Mouse (Mus musculus): ENCODE data around the gene Dtx3. TPM values are rescaled to one million over a fixed set of nuclear protein-coding genes. Genes with fewer than 3 reads are reported as not detected.

Dtx3 gene
- polyA plus RNA-seq, 1 experiment from 2014 or later: 158 TPM

DNA sequence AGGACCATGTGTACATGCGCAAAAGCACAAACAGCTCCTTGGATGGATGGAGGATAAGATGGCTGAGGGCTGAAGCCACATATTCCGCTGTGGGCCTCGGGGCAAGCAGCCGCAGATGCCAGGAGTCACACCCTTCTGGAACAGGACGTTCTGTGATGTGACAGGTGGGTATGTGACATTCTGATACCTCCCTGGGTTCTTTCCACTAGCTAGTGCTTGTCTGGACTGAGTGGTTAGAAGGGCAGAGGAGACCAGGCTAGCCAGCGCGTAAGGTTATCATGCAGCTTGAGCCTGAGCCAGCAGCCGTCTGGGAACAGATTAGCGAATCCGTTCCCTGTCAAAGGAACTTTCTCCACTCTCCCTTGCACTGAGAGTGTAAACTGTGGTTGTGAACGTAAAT is 54.6 kb downstream of the Dtx3 start:
- no peaks in the 10 kb centered on the region for H3K4me1 ChIP-seq (replicated peaks; ENCODE audit: control insufficient read depth, insufficient read depth, low read length)
- ATAC-seq (ENCODE audit: low FRiP score) (no peak), DNase-seq (ENCODE audit: low spot score) (no peak)
- H3K4me2 ChIP-seq (replicated peaks; ENCODE audit: low read depth, low read length): no peak overlapping the region
- H3K27ac ChIP-seq (ENCODE audit: low read depth, low read length): no peak overlapping the region
- no peak overlapping the region for H3K9ac ChIP-seq (ENCODE audit: low read depth, low read length)
- H3K9me3 ChIP-seq (ENCODE audit: control insufficient read depth, low read length): no peaks in the 10 kb centered on the region
- WGBS: 86% methylated on average over 11 of the region's 11 CpGs
- no peak overlapping the region for H3K4me3 ChIP-seq (ENCODE audit: low read depth, low read length)
- no peaks in the 10 kb centered on the region for H3K27me3 ChIP-seq (ENCODE audit: control insufficient read depth, insufficient read depth, low read length)
- no peaks in the 10 kb centered on the region for H3K36me3 ChIP-seq (ENCODE audit: control insufficient read depth, insufficient read depth, low read length)

Other genes with a start within 250 kb of the Dtx3 start
- gene Ctdsp2, start 217.0 kb downstream of the Dtx3 start, polyA plus RNA-seq (2014; fragmentation: Nextera tagmentation; extraction: Ambion mirVana): 38.7 and 40.3 TPM in 2 replicates
- 0.29 and 1.7 TPM in 2 replicates for gene Avil, start 195.0 kb downstream of the Dtx3 start, polyA plus RNA-seq (2014; fragmentation: Nextera tagmentation; extraction: Ambion mirVana)
- 75.6 and 78.7 TPM in 2 replicates for gene Tsfm, start 164.9 kb downstream of the Dtx3 start, polyA plus RNA-seq (2014; fragmentation: Nextera tagmentation; extraction: Ambion mirVana)
- gene Mettl1, start 154.3 kb downstream of the Dtx3 start, polyA plus RNA-seq (2014; fragmentation: Nextera tagmentation; extraction: Ambion mirVana): 32.4 and 36.7 TPM in 2 replicates
- gene Eef1akmt3, start 154.2 kb downstream of the Dtx3 start, polyA plus RNA-seq (2014; fragmentation: Nextera tagmentation; extraction: Ambion mirVana): 0.08 and 0.15 TPM in 2 replicates
- gene Cyp27b1, start 147.5 kb downstream of the Dtx3 start, polyA plus RNA-seq (2014; fragmentation: Nextera tagmentation; extraction: Ambion mirVana): 0.11 and 0.20 TPM in 2 replicates
- 3.6 and 4.2 TPM in 2 replicates for gene March9, start 135.5 kb downstream of the Dtx3 start, polyA plus RNA-seq (2014; fragmentation: Nextera tagmentation; extraction: Ambion mirVana)
- 2,639 and 2,665 TPM in 2 replicates for gene Cdk4, start 132.2 kb downstream of the Dtx3 start, polyA plus RNA-seq (2014; fragmentation: Nextera tagmentation; extraction: Ambion mirVana)
- 111 and 140 TPM in 2 replicates for gene Tspan31, start 125.5 kb downstream of the Dtx3 start, polyA plus RNA-seq (2014; fragmentation: Nextera tagmentation; extraction: Ambion mirVana)
- gene Agap2, start 120.4 kb downstream of the Dtx3 start, polyA plus RNA-seq (2014; fragmentation: Nextera tagmentation; extraction: Ambion mirVana): 0.68 and 1.2 TPM in 2 replicates
- 40.3 and 46.6 TPM in 2 replicates for gene Os9, start 74.6 kb downstream of the Dtx3 start, polyA plus RNA-seq (2014; fragmentation: Nextera tagmentation; extraction: Ambion mirVana)
- gene B4galnt1, start 30.5 kb downstream of the Dtx3 start, polyA plus RNA-seq (2014; fragmentation: Nextera tagmentation; extraction: Ambion mirVana): 10.4 and 12.4 TPM in 2 replicates
- 0.73 and 0.96 TPM in 2 replicates for gene Slc26a10, start 15.1 kb downstream of the Dtx3 start, polyA plus RNA-seq (2014; fragmentation: Nextera tagmentation; extraction: Ambion mirVana)
- 30.1 and 32.0 TPM in 2 replicates for gene Arhgef25, start 5.6 kb downstream of the Dtx3 start, polyA plus RNA-seq (2014; fragmentation: Nextera tagmentation; extraction: Ambion mirVana)
- gene Pip4k2c, start 15.9 kb upstream of the Dtx3 start, polyA plus RNA-seq (2014; fragmentation: Nextera tagmentation; extraction: Ambion mirVana): 11.8 and 12.9 TPM in 2 replicates
- gene Kif5a, start 67.6 kb upstream of the Dtx3 start, polyA plus RNA-seq (2014; fragmentation: Nextera tagmentation; extraction: Ambion mirVana): 41.4 and 42.2 TPM in 2 replicates
- gene Dctn2, start 70.6 kb upstream of the Dtx3 start, polyA plus RNA-seq (2014; fragmentation: Nextera tagmentation; extraction: Ambion mirVana): 210 and 214 TPM in 2 replicates
- gene Mbd6, start 93.3 kb upstream of the Dtx3 start, polyA plus RNA-seq (2014; fragmentation: Nextera tagmentation; extraction: Ambion mirVana): 14.2 and 17.5 TPM in 2 replicates
- 173 and 179 TPM in 2 replicates for gene Mars, start 116.1 kb upstream of the Dtx3 start, polyA plus RNA-seq (2014; fragmentation: Nextera tagmentation; extraction: Ambion mirVana)
- 1.1 and 2.2 TPM in 2 replicates for gene Arhgap9, start 126.2 kb upstream of the Dtx3 start, polyA plus RNA-seq (2014; fragmentation: Nextera tagmentation; extraction: Ambion mirVana)
- 3.0 and 3.2 TPM in 2 replicates for gene Gli1, start 146.2 kb upstream of the Dtx3 start, polyA plus RNA-seq (2014; fragmentation: Nextera tagmentation; extraction: Ambion mirVana)
- 0.05 TPM in 1 of 2 replicates, not detected in the other for gene Inhbe, start 158.7 kb upstream of the Dtx3 start, polyA plus RNA-seq (2014; fragmentation: Nextera tagmentation; extraction: Ambion mirVana)
- not detected in 2 replicates for gene Inhbc, start 174.7 kb upstream of the Dtx3 start, polyA plus RNA-seq (2014; fragmentation: Nextera tagmentation; extraction: Ambion mirVana)
- gene R3hdm2, start 184.6 kb upstream of the Dtx3 start, polyA plus RNA-seq (2014; fragmentation: Nextera tagmentation; extraction: Ambion mirVana): 26.2 and 33.0 TPM in 2 replicates